Mouse (Mus musculus): ENCODE results near the gene Extl1. TPM values are rescaled to one million over a fixed set of nuclear protein-coding genes. Genes with fewer than 3 reads are reported as not detected.
A peak's percentile ranks its signal among the peaks of the same experiment; 100 is the strongest.

Gene Extl1
- polyA plus RNA-seq, 1 experiment, result 22.4 TPM

DNA sequence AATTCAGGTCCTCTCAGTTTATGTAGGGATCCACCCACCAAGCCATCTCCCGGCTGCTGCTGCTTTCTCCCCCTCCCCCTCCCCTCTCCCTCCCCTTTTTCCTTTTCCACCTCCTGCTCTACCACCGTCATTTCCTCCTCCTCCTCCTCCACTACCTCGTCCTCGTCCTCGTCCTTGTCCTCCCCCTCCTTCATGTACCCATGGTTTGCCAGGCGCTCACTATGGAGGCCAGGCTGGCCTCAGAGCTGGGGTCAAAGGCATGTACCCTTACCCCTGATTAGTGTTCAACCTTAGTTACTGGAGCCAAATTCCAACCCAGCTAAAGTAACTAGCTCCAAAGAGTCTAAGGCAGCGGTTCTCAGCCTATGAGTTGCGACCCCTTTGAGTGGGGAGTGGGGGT is 55.5 kb downstream of the Extl1 start:
- H3K79me2 ChIP-seq (ENCODE audit: control insufficient read depth, insufficient read depth), result no peaks in the 10 kb centered on the region
- H3K27me3 ChIP-seq (ENCODE audit: control insufficient read depth, insufficient read depth, insufficient read length), result no peaks in the 10 kb centered on the region
- no peak overlapping the region for H3K4me3 ChIP-seq
- H3K4me2 ChIP-seq (ENCODE audit: low read depth), result no peak overlapping the region
- H3ac ChIP-seq (ENCODE audit: control insufficient read depth, insufficient read length), result no peak overlapping the region
- no peaks in the 10 kb centered on the region for H3K36me3 ChIP-seq (ENCODE audit: control insufficient read depth, insufficient read depth)
- no peak for TF ChIP-seq REST (IDR thresholded peaks at IDR 0.05; ENCODE audit: insufficient read depth, insufficient read length)

DNA sequence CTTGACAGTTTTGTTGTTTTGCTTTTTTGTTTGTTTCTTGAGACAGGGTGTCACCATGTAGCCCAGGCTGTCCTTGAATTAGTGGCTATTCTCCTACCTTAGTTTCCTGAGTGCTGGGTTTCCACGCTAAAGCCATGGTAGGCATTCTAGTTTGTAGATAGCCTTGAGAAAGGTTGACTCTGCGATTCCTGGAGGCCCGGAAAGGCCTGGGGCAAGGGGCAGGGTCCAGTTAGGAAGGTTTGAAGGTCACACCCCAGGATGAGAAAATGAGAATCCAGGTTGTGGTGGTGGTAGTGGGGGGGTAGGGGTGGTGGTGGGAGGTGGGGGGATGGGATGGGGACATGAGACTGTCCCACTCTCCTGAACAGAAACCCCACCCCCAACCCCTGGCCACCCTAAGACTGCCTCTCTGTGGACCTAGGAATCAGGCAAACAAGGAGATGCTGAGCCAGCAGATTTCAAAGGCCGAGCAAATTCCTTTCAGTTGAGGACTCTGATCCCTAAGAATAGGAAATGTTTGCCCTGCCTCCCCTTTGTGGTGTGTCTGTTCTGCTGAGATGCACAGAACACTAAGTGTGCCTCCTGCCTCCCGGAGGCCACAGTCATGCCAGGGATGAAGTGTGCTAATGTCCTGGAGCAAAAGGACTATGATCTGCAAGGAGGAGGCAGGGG is 56.7 kb downstream of the Extl1 start:
- Histone ChIP-seq H3K4me2 (ENCODE audit: low read depth) (no peak overlapping the region), H3K36me3 (ENCODE audit: control insufficient read depth, insufficient read depth) (no peaks in the 10 kb centered on the region), H3ac (ENCODE audit: control insufficient read depth, insufficient read length) (no peak overlapping the region), H3K27me3 (ENCODE audit: control insufficient read depth, insufficient read depth, insufficient read length) (no peaks in the 10 kb centered on the region), H3K4me3 (no peak overlapping the region), H3K79me2 (ENCODE audit: control insufficient read depth, insufficient read depth) (no peaks in the 10 kb centered on the region)
- no peak for TF ChIP-seq TCF12 (IDR thresholded peaks at IDR 0.05; ENCODE audit: insufficient read depth, poor library complexity, severe bottlenecking)
- no peak for TF ChIP-seq SRF (IDR thresholded peaks at IDR 0.05; ENCODE audit: control insufficient read depth, insufficient read length, low read depth)
- no peak for TF ChIP-seq CEBPB (IDR thresholded peaks at IDR 0.05; ENCODE audit: insufficient read depth, poor library complexity, severe bottlenecking)
- TF ChIP-seq USF1 (IDR thresholded peaks at IDR 0.05; ENCODE audit: low read depth), result no peak

DNA sequence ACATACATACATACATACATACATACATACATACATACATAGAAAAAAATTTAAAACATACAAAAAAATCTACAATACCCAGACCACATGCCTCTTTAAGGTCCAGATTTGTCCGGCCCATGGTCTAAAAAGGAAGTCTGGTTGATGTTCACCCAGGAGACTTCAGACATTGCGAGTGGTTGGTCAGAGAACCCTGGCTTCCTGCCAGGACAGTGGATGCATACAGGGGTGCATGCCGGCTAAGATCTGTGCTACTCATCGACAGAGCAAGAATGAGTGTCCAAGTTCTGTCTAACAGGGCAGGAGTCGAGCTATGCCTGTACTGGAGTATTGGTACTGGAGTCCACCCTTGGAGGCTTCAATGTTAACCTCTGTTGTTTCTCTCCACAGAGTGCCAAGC is 59.0 kb downstream of the Extl1 start:
- no peak overlapping the region for H3K4me3 ChIP-seq
- TF ChIP-seq TCF12 (IDR thresholded peaks at IDR 0.05; ENCODE audit: insufficient read depth, poor library complexity, severe bottlenecking) (no peak), POLR2AphosphoS2 (IDR thresholded peaks at IDR 0.05; ENCODE audit: insufficient read length, low read depth) (no peak), USF1 (IDR thresholded peaks at IDR 0.05; ENCODE audit: low read depth) (no peak), REST (IDR thresholded peaks at IDR 0.05; ENCODE audit: insufficient read depth, insufficient read length) (no peak), MAX (IDR thresholded peaks at IDR 0.05; ENCODE audit: low read depth) (no peak), POLR2A (IDR thresholded peaks at IDR 0.05; ENCODE audit: insufficient read length, low read depth) (no peak), TCF3 (IDR thresholded peaks at IDR 0.05; ENCODE audit: insufficient read length, low read depth) (no peak), MYOG (IDR thresholded peaks at IDR 0.05; ENCODE audit: control insufficient read depth in 1 of 3, insufficient read depth in 1 of 3, insufficient read length in 2 of 3, low read depth in 2 of 3) (no peak), E2F4 (IDR thresholded peaks at IDR 0.05; ENCODE audit: insufficient read depth) (no peak), SRF (IDR thresholded peaks at IDR 0.05; ENCODE audit: control insufficient read depth, insufficient read length, low read depth) (no peak), MYOD1 (IDR thresholded peaks at IDR 0.05; ENCODE audit: control insufficient read depth in 1 of 3, insufficient read length in 2 of 3, low read depth in 2 of 3) (no peak), CEBPB (IDR thresholded peaks at IDR 0.05; ENCODE audit: insufficient read depth, poor library complexity, severe bottlenecking) (no peak)
- H3K79me2 ChIP-seq (ENCODE audit: control insufficient read depth, insufficient read depth), result no peaks in the 10 kb centered on the region
- no peaks in the 10 kb centered on the region for H3K27me3 ChIP-seq (ENCODE audit: control insufficient read depth, insufficient read depth, insufficient read length)
- H3K36me3 ChIP-seq (ENCODE audit: control insufficient read depth, insufficient read depth), result no peaks in the 10 kb centered on the region
- H3ac ChIP-seq (ENCODE audit: control insufficient read depth, insufficient read length), result no peak overlapping the region
- H3K4me2 ChIP-seq (ENCODE audit: low read depth), result no peak overlapping the region

DNA sequence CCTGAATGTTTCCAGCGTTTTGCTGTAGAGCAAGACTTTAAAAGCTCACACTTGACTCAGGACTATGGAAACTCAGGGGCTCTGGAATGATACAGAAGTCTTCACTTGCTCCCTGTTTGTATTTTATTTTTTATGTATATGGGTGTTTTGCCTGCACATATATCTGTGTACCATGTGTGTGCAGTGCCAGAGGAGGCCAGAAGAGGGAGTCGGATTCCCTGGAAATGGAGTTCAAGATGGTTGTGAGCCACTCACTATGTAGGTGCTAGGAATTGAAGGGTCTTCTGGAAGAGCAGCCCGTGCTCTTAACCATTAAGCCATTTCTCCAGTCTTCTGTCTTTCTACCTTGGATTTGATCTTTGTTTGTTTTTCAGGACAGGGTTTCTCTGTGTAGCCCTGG is 62.1 kb downstream of the Extl1 start:
- no peaks in the 10 kb centered on the region for H3K79me2 ChIP-seq (ENCODE audit: control insufficient read depth, insufficient read depth)
- H3ac ChIP-seq (ENCODE audit: control insufficient read depth, insufficient read length), result no peak overlapping the region
- no peak overlapping the region for H3K4me3 ChIP-seq
- TF ChIP-seq USF1 (IDR thresholded peaks at IDR 0.05; ENCODE audit: low read depth) (no peak), E2F4 (IDR thresholded peaks at IDR 0.05; ENCODE audit: insufficient read depth) (no peak), TCF3 (IDR thresholded peaks at IDR 0.05; ENCODE audit: insufficient read length, low read depth) (no peak), SRF (IDR thresholded peaks at IDR 0.05; ENCODE audit: control insufficient read depth, insufficient read length, low read depth) (no peak), REST (IDR thresholded peaks at IDR 0.05; ENCODE audit: insufficient read depth, insufficient read length) (no peak), MYOD1 (IDR thresholded peaks at IDR 0.05; ENCODE audit: control insufficient read depth in 1 of 3, insufficient read length in 2 of 3, low read depth in 2 of 3) (no peak), TCF12 (IDR thresholded peaks at IDR 0.05; ENCODE audit: insufficient read depth, poor library complexity, severe bottlenecking) (no peak), MYOG (IDR thresholded peaks at IDR 0.05; ENCODE audit: control insufficient read depth in 1 of 3, insufficient read depth in 1 of 3, insufficient read length in 2 of 3, low read depth in 2 of 3) (no peak), MAX (IDR thresholded peaks at IDR 0.05; ENCODE audit: low read depth) (no peak), POLR2A (IDR thresholded peaks at IDR 0.05; ENCODE audit: insufficient read length, low read depth) (no peak), CEBPB (IDR thresholded peaks at IDR 0.05; ENCODE audit: insufficient read depth, poor library complexity, severe bottlenecking) (no peak), POLR2AphosphoS2 (IDR thresholded peaks at IDR 0.05; ENCODE audit: insufficient read length, low read depth) (no peak)
- H3K4me2 ChIP-seq (ENCODE audit: low read depth), result no peak overlapping the region
- H3K27me3 ChIP-seq (ENCODE audit: control insufficient read depth, insufficient read depth, insufficient read length), result no peaks in the 10 kb centered on the region
- H3K36me3 ChIP-seq (ENCODE audit: control insufficient read depth, insufficient read depth), result no peaks in the 10 kb centered on the region

DNA sequence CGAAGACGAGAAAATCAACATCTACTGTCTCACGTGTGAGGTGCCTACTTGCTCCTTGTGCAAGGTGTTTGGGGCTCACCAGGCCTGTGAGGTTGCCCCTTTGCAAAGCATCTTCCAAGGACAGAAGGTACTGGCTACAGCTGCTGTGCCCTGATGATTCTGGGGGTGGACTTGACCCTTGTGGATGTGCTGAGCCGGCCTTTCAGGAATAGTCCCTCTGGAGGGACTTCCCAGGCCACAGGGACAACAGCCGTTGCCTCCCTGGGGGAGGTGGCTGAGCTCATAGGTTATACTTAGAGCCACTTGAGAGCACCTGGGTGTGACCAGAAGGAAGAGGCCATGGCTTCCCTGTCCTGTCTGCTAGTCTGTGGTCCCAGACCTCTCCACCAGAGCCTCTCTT is 64.0 kb downstream of the Extl1 start:
- Histone ChIP-seq H3K27me3 (ENCODE audit: control insufficient read depth, insufficient read depth, insufficient read length) (no peaks in the 10 kb centered on the region), H3K4me2 (ENCODE audit: low read depth) (peak overlapping the region; percentile 45), H3ac (ENCODE audit: control insufficient read depth, insufficient read length) (no peak overlapping the region), H3K36me3 (ENCODE audit: control insufficient read depth, insufficient read depth) (no peaks in the 10 kb centered on the region), H3K4me3 (no peak overlapping the region), H3K79me2 (ENCODE audit: control insufficient read depth, insufficient read depth) (peaks cover 6% of the 10 kb centered on the region)
- TF ChIP-seq MYOD1 (IDR thresholded peaks at IDR 0.05; ENCODE audit: control insufficient read depth in 1 of 3, insufficient read length in 2 of 3, low read depth in 2 of 3) (peak in 1 of 3 experiments; percentile 63), MAX (IDR thresholded peaks at IDR 0.05; ENCODE audit: low read depth) (no peak), POLR2AphosphoS2 (IDR thresholded peaks at IDR 0.05; ENCODE audit: insufficient read length, low read depth) (no peak), MYOG (IDR thresholded peaks at IDR 0.05; ENCODE audit: control insufficient read depth in 1 of 3, insufficient read depth in 1 of 3, insufficient read length in 2 of 3, low read depth in 2 of 3) (peak in 1 of 3 experiments; percentile 26), POLR2A (IDR thresholded peaks at IDR 0.05; ENCODE audit: insufficient read length, low read depth) (no peak), USF1 (IDR thresholded peaks at IDR 0.05; ENCODE audit: low read depth) (no peak), CEBPB (IDR thresholded peaks at IDR 0.05; ENCODE audit: insufficient read depth, poor library complexity, severe bottlenecking) (no peak)

Data from myocyte (in vitro differentiated cells).